Mouse (Mus musculus): ENCODE measurements at regions not wholly inside any gene's neighbourhood (a gene's known extent, or its start where the extent isn't known, plus 50 kb on each side); places are given as distances from the start of the nearest gene placed in this dataset.

DNA sequence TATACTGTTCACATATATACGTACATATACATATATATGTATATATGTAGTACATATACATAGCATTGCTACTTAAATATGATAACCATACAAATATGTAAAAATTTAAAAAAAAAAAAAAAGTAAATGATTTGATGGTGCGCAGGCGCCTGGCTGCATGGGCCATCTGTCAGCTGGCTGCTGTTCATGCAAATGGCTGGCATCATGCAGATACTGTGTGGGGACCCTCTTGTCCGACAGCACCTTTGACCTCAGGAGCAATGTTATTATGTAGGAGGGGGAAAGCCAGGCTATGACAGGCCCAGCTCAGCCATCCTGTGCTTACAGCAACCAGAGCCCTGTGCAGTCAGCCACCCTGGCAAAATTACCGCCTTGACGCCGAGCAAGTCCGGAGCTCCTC, 65.1 kb upstream of the Tnrc6c start:
- H3K27me3 ChIP-seq (ENCODE audit: control insufficient read depth, insufficient read depth, low read length): no peaks in the 10 kb centered on the region
- TF ChIP-seq CTCF (IDR thresholded peaks at IDR 0.05; ENCODE audit: control insufficient read depth, insufficient read depth, insufficient replicate concordance, low read depth, low read length): no peak
- TF ChIP-seq POLR2A (IDR thresholded peaks at IDR 0.05; ENCODE audit: control insufficient read depth, low read depth, low read length): no peak
- H3K4me1 ChIP-seq (ENCODE audit: control insufficient read depth, insufficient read depth, low read length): no peaks in the 10 kb centered on the region
- H3K27ac ChIP-seq (ENCODE audit: control insufficient read depth, insufficient read depth, low read depth, low read length): no peak overlapping the region
- H3K4me3 ChIP-seq (ENCODE audit: control insufficient read depth, low read depth, low read length): no peak overlapping the region
- H3K36me3 ChIP-seq (ENCODE audit: control insufficient read depth, insufficient read depth, low read length): no peaks in the 10 kb centered on the region

DNA sequence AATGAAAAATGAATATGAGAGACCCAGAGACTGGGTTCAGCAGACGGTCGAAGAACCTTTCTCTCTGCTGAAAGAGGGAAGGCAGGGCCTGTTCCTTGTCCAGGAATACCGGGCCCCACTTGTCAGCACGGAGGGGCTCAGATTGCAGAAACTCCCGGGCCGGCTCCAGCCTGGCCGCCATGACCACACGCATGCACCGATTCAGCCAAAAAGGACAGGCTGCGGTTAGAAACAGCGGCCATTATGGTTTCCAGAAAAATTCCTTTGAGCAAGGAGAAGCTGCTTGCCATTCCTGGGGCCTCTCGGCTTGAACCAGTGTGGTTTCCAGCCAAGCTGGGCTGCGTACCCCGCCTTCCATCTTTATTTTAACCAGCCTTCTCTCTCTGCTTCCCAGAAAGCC, 64.7 kb upstream of the Tnrc6c start:
- TF ChIP-seq POLR2A (IDR thresholded peaks at IDR 0.05; ENCODE audit: control insufficient read depth, low read depth, low read length): no peak
- TF ChIP-seq CTCF (IDR thresholded peaks at IDR 0.05; ENCODE audit: control insufficient read depth, insufficient read depth, insufficient replicate concordance, low read depth, low read length): no peak
- H3K36me3 ChIP-seq (ENCODE audit: control insufficient read depth, insufficient read depth, low read length): no peaks in the 10 kb centered on the region
- no peaks in the 10 kb centered on the region for H3K4me1 ChIP-seq (ENCODE audit: control insufficient read depth, insufficient read depth, low read length)
- H3K27ac ChIP-seq (ENCODE audit: control insufficient read depth, insufficient read depth, low read depth, low read length): no peak overlapping the region
- no peak overlapping the region for H3K4me3 ChIP-seq (ENCODE audit: control insufficient read depth, low read depth, low read length)
- H3K27me3 ChIP-seq (ENCODE audit: control insufficient read depth, insufficient read depth, low read length): no peaks in the 10 kb centered on the region

DNA sequence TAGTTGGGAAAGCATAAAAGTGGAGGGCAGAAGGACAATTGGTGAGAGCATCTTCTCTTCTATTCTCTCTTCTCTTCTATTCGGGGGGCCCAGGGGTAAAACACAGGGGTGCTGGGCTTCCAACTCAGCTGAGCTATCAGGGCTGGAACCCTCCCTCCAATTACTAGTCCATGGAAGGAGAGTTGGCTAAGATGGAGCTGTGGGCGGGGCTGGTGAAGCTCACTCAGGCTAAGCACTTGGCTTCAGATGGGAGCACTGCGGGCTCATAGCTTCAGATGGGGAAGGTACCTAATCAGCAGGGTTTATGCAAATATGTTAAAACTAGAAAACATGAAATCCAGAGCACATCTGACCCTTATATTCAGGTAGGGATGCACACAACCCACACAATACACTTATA, 61.5 kb upstream of the Tnrc6c start:
- no peaks in the 10 kb centered on the region for H3K36me3 ChIP-seq (ENCODE audit: control insufficient read depth, insufficient read depth, low read length)
- no peaks in the 10 kb centered on the region for H3K27me3 ChIP-seq (ENCODE audit: control insufficient read depth, insufficient read depth, low read length)
- TF ChIP-seq CTCF (IDR thresholded peaks at IDR 0.05; ENCODE audit: control insufficient read depth, insufficient read depth, insufficient replicate concordance, low read depth, low read length) (no peak), POLR2A (IDR thresholded peaks at IDR 0.05; ENCODE audit: control insufficient read depth, low read depth, low read length) (no peak)

DNA sequence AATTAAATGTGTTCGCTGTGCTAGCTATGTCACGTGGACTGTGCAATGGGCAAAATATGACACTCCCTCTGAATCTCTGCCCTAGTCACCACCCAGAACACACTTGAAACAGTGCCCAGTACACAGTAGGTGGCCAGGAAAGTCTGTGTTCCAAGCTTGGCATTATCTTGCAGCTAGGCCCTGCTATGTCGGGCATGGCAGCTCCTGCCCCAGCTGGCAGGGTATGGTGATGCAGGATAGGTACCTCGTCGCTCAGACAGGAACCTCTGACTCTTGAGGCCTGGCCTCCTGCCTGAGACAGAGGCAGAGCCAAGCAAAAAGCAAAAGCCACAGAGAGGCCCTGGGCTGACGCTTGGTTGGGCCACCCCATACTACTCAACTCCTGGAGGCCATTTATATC, 57.9 kb upstream of the Tnrc6c start:
- H3K4me3 ChIP-seq (ENCODE audit: control insufficient read depth, low read depth, low read length): no peak overlapping the region
- TF ChIP-seq CTCF (IDR thresholded peaks at IDR 0.05; ENCODE audit: control insufficient read depth, insufficient read depth, insufficient replicate concordance, low read depth, low read length) (no peak), POLR2A (IDR thresholded peaks at IDR 0.05; ENCODE audit: control insufficient read depth, low read depth, low read length) (no peak)
- no peaks in the 10 kb centered on the region for H3K27me3 ChIP-seq (ENCODE audit: control insufficient read depth, insufficient read depth, low read length)
- H3K4me1 ChIP-seq (ENCODE audit: control insufficient read depth, insufficient read depth, low read length): peaks cover 2% of the 10 kb centered on the region; the same call in 1 of the 2 replicates
- H3K27ac ChIP-seq (ENCODE audit: control insufficient read depth, insufficient read depth, low read depth, low read length): no peak overlapping the region
- no peaks in the 10 kb centered on the region for H3K36me3 ChIP-seq (ENCODE audit: control insufficient read depth, insufficient read depth, low read length)

More for the DNA sequence above, 61.5 kb upstream of the Tnrc6c start:
- peaks cover 2% of the 10 kb centered on the region; the same call in 1 of the 2 replicates for H3K4me1 ChIP-seq (ENCODE audit: control insufficient read depth, insufficient read depth, low read length)
- no peak overlapping the region for H3K4me3 ChIP-seq (ENCODE audit: control insufficient read depth, low read depth, low read length)
- no peak overlapping the region for H3K27ac ChIP-seq (ENCODE audit: control insufficient read depth, insufficient read depth, low read depth, low read length)

DNA sequence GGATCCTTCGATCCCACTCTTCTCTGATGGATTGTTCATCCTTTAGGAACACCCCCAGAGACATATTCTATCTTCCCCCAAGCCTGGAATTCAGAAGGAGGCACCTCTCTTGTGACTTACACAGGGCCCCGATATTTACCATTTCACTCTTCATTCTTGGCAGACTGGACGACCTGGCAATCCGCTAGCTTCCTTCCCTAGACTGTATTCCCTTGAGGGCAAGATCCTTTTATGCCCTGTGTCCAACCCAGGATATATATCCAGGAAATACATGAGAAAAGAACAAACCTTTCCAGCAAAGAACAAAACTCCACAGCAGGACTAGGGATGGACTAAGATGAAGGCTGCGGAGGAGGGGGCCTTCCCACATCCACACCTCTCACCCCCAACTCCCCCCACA, 56.3 kb upstream of the Tnrc6c start:
- Histone ChIP-seq H3K27me3 (ENCODE audit: control insufficient read depth, insufficient read depth, low read length) (no peaks in the 10 kb centered on the region), H3K27ac (ENCODE audit: control insufficient read depth, insufficient read depth, low read depth, low read length) (no peak overlapping the region), H3K4me1 (ENCODE audit: control insufficient read depth, insufficient read depth, low read length) (peaks cover 2% of the 10 kb centered on the region; the same call in 1 of the 2 replicates), H3K4me3 (ENCODE audit: control insufficient read depth, low read depth, low read length) (no peak overlapping the region), H3K36me3 (ENCODE audit: control insufficient read depth, insufficient read depth, low read length) (no peaks in the 10 kb centered on the region)
- TF ChIP-seq CTCF (IDR thresholded peaks at IDR 0.05; ENCODE audit: control insufficient read depth, insufficient read depth, insufficient replicate concordance, low read depth, low read length) (no peak), POLR2A (IDR thresholded peaks at IDR 0.05; ENCODE audit: control insufficient read depth, low read depth, low read length) (no peak)

DNA sequence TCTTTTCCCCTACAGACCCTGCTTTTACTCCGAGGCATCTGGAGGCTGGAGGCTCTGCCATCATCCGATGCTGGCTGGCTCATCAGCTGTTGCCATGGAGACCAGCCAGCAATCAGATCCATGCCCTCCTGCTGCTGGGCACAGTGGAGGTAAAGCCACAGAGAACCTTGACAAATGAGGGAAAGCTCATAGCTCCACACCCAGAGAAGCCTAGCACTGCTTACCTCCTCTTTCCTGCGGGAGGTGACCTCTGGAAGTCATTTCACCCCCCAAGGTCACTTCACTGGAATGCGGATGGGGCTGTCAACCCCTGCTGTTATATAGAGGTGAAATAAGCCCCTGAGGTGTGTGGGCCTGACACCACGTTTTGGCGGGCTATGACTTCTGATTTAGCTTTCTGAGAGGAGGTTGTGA, 55.9 kb upstream of the Tnrc6c start:
- H3K4me3 ChIP-seq (ENCODE audit: control insufficient read depth, low read depth, low read length): no peak overlapping the region
- H3K27ac ChIP-seq (ENCODE audit: control insufficient read depth, insufficient read depth, low read depth, low read length): no peak overlapping the region
- H3K27me3 ChIP-seq (ENCODE audit: control insufficient read depth, insufficient read depth, low read length): no peaks in the 10 kb centered on the region
- no peaks in the 10 kb centered on the region for H3K36me3 ChIP-seq (ENCODE audit: control insufficient read depth, insufficient read depth, low read length)
- TF ChIP-seq POLR2A (IDR thresholded peaks at IDR 0.05; ENCODE audit: control insufficient read depth, low read depth, low read length) (no peak), CTCF (IDR thresholded peaks at IDR 0.05; ENCODE audit: control insufficient read depth, insufficient read depth, insufficient replicate concordance, low read depth, low read length) (no peak)
- peaks cover 2% of the 10 kb centered on the region; the same call in 1 of the 2 replicates for H3K4me1 ChIP-seq (ENCODE audit: control insufficient read depth, insufficient read depth, low read length)

DNA sequence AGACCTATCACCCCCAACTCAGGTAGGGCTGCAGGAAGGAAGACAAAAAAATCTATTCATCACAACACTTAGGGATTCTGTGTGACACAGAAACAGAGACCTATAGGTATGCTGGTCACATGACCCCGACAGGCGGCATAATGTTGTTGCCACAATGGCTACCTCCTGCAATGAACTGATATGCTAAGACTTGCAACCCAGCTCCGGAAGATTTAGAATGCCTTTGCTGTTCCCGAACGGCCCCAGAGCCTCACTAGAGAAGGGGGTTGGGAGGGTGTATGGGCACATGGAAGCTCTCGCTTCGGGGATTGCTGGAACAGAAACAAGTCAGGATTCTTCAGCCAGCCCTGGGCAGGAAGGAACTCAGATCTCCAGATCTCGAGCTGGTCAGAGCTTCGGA, 55.5 kb upstream of the Tnrc6c start:
- Histone ChIP-seq H3K4me3 (ENCODE audit: control insufficient read depth, low read depth, low read length) (no peak overlapping the region), H3K36me3 (ENCODE audit: control insufficient read depth, insufficient read depth, low read length) (no peaks in the 10 kb centered on the region), H3K27me3 (ENCODE audit: control insufficient read depth, insufficient read depth, low read length) (no peaks in the 10 kb centered on the region), H3K27ac (ENCODE audit: control insufficient read depth, insufficient read depth, low read depth, low read length) (no peak overlapping the region), H3K4me1 (ENCODE audit: control insufficient read depth, insufficient read depth, low read length) (peaks cover 2% of the 10 kb centered on the region; the same call in 1 of the 2 replicates)
- no peak for TF ChIP-seq POLR2A (IDR thresholded peaks at IDR 0.05; ENCODE audit: control insufficient read depth, low read depth, low read length)
- no peak for TF ChIP-seq CTCF (IDR thresholded peaks at IDR 0.05; ENCODE audit: control insufficient read depth, insufficient read depth, insufficient replicate concordance, low read depth, low read length)
